Mouse (Mus musculus) liver, embryonic 15.5 days (tissue): ENCODE measurements around the gene Eftud2. TPM values are rescaled to one million over a fixed set of nuclear protein-coding genes. Genes with fewer than 3 reads are reported as not detected.

Source experiments
- ATAC-seq: fragments of 200-750 bp; cut with Nextera tagmentation; 2 replicates; pipeline ENCODE4 v1.8.0; 2017; ENCODE audit warnings: moderate number of reproducible peaks, mild to moderate bottlenecking, moderate library complexity; ENCODE audit not compliant: insufficient read depth
- H3K27ac ChIP-seq: fragments of 300-500 bp; sonication (generic); replicated peaks from 2 replicates; pipeline ENCODE4 v1.5.1; 2015; ENCODE audit warnings: mild to moderate bottlenecking, inconsistent platforms
- H3K27me3 ChIP-seq: fragments of 300-500 bp; sonication (generic); 2 replicates; pipeline ENCODE4 v1.6.1; 2015; ENCODE audit warnings: mild to moderate bottlenecking, inconsistent platforms
- H3K36me3 ChIP-seq: fragments of 300-500 bp; sonication (generic); replicated peaks from 2 replicates; pipeline ENCODE4 v1.6.1; 2015; ENCODE audit warnings: moderate library complexity, mild to moderate bottlenecking, inconsistent platforms
- H3K4me1 ChIP-seq: fragments of 300-500 bp; sonication (generic); replicated peaks from 2 replicates; pipeline ENCODE4 v1.6.1; 2015; ENCODE audit warnings: inconsistent platforms
- H3K4me2 ChIP-seq: fragments of 300-500 bp; sonication (generic); 2 replicates; pipeline ENCODE4 v1.6.1; 2015; ENCODE audit warnings: moderate library complexity, mild to moderate bottlenecking, inconsistent platforms
- H3K4me3 ChIP-seq: fragments of 300-500 bp; sonication (generic); replicated peaks from 2 replicates; pipeline ENCODE4 v1.5.1; 2015; ENCODE audit warnings: mild to moderate bottlenecking, inconsistent platforms
- H3K9ac ChIP-seq: fragments of 300-500 bp; sonication (generic); 2 replicates; pipeline ENCODE4 v1.6.1; 2015; ENCODE audit warnings: moderate library complexity, mild to moderate bottlenecking, inconsistent platforms
- H3K9me3 ChIP-seq: fragments of 300-500 bp; sonication (generic); replicated peaks from 2 replicates; pipeline ENCODE4 v1.6.1; 2016; ENCODE audit warnings: inconsistent platforms
- WGBS: fragments of 180-500 bp; shearing (Covaris S2); methylation state at CpG from one replicate; pipeline ENCODE4 v1.1.7; 2015; ENCODE audit warnings: mixed read lengths; ENCODE audit not compliant: insufficient replicate concordance; 5-methylcytosine and 5-hydroxymethylcytosine counted together
- polyA plus RNA-seq: library from polyadenylated mRNA; unstranded; fragments of >200 nt; fragmentation: Nextera tagmentation; extraction: Ambion mirVana; gene quantifications from 2 replicates; pipeline ENCODE4 v1.2.1, GENCODE M21; 2015

The Eftud2 gene
- polyA plus RNA-seq, 1 experiment from 2014 or later: 106 TPM

GRCm38 (mm10) chr11:102818121-102819020 is 62.4 kb downstream of the Eftud2 start:
- H3K9ac ChIP-seq: no peak overlapping the region
- no peaks in the 10 kb centered on the region for H3K9me3 ChIP-seq
- H3K4me1 ChIP-seq: peaks cover 11% of the 10 kb centered on the region
- peak overlapping the region; percentile 51 for H3K4me3 ChIP-seq
- H3K27me3 ChIP-seq: peaks cover 87% of the 10 kb centered on the region
- no peak for ATAC-seq
- no peak overlapping the region for H3K27ac ChIP-seq
- no peaks in the 10 kb centered on the region for H3K36me3 ChIP-seq
- 1% methylated on average over 74 of the region's 92 CpGs for WGBS
- H3K4me2 ChIP-seq: peak overlapping the region; percentile 69

- Histone ChIP-seq H3K4me1 (peaks cover 11% of the 10 kb centered on the region), H3K4me3 (no peak overlapping the region), H3K36me3 (no peaks in the 10 kb centered on the region), H3K9me3 (no peaks in the 10 kb centered on the region), H3K27ac (no peak overlapping the region), H3K4me2 (no peak overlapping the region), H3K9ac (no peak overlapping the region), H3K27me3 (peaks cover 60% of the 10 kb centered on the region)
- ATAC-seq: no peak
These were observed 65.9 kb downstream of the Eftud2 start for GRCm38 (mm10) chr11:102814881-102815280.

GRCm38 (mm10) chr11:102810721-102811485 is 69.9 kb downstream of the Eftud2 start:
- no peaks in the 10 kb centered on the region for H3K9me3 ChIP-seq
- H3K9ac ChIP-seq: no peak overlapping the region
- H3K4me1 ChIP-seq: no peaks in the 10 kb centered on the region
- H3K27ac ChIP-seq: no peak overlapping the region
- no peak overlapping the region for H3K4me2 ChIP-seq
- H3K36me3 ChIP-seq: no peaks in the 10 kb centered on the region
- no peak overlapping the region for H3K4me3 ChIP-seq
- ATAC-seq: no peak
- peaks cover 20% of the 10 kb centered on the region for H3K27me3 ChIP-seq
- WGBS: 52% methylated on average over 4 of the region's 4 CpGs

- 15% methylated on average over 5 of the region's 5 CpGs for whole genome bisulfite sequencing
- Histone ChIP-seq H3K27me3 (no peaks in the 10 kb centered on the region; the same call in 1 of the 2 replicates), H3K27ac (no peak overlapping the region), H3K4me1 (no peaks in the 10 kb centered on the region), H3K36me3 (no peaks in the 10 kb centered on the region), H3K9ac (no peak overlapping the region), H3K9me3 (no peaks in the 10 kb centered on the region), H3K4me2 (no peak overlapping the region), H3K4me3 (no peak overlapping the region)
- no peak for ATAC-seq
These were observed 72.5 kb downstream of the Eftud2 start for GRCm38 (mm10) chr11:102808246-102808645.

DNA sequence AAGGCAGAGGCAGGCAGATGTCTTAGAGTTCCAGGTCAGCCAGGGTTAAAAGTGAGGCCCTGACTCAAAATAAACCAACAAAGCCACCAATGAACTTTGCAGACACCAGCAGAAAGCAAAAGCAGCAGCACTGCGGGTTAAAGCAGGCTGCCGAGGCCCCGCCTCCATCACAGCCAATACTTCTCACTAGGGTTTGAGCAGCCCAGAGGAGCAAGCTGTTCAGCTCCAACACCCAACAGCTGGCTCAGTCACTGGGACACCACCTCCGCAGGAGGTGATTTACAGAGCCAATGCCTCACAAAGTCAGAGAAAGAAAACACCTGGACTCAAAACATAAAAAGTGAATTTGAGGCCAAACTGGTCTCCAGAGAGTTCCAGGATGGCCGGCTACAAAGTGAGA is 77.3 kb downstream of the Eftud2 start:
- Histone ChIP-seq H3K9ac (no peak overlapping the region), H3K36me3 (no peaks in the 10 kb centered on the region), H3K4me2 (no peak overlapping the region), H3K4me1 (no peaks in the 10 kb centered on the region), H3K4me3 (no peak overlapping the region), H3K27me3 (no peaks in the 10 kb centered on the region), H3K9me3 (no peaks in the 10 kb centered on the region), H3K27ac (no peak overlapping the region)
- ATAC-seq: no peak
- 60% methylated on average over 5 of the region's 5 CpGs for WGBS

DNA sequence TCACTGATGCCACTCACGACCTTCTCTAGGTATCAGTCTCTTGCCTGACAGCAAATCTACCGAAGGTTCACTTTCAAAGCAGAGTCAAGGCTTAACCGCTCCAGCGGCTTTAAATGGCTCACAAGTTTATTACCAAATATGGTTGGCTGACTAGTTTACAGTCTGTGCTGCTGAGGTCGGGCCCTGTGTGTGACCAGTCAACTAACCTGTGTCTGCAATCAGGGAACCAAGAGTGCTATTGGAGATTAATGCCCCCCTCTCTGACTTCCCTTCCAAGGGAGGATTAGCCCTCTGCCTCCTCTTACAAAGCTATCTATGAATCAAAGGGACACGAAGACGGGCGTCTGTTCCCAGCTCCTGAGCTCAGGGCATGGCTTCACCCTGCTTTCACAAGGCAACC is 86.6 kb downstream of the Eftud2 start:
- 61% methylated on average over 8 of the region's 8 CpGs for WGBS
- H3K9ac ChIP-seq: no peak overlapping the region
- H3K4me1 ChIP-seq: no peaks in the 10 kb centered on the region
- H3K27ac ChIP-seq: no peak overlapping the region
- H3K4me3 ChIP-seq: no peak overlapping the region
- no peak overlapping the region for H3K4me2 ChIP-seq
- no peak for ATAC-seq
- H3K9me3 ChIP-seq: no peaks in the 10 kb centered on the region
- no peaks in the 10 kb centered on the region for H3K36me3 ChIP-seq
- H3K27me3 ChIP-seq: no peaks in the 10 kb centered on the region

GRCm38 (mm10) chr11:102791682-102792445 is 88.9 kb downstream of the Eftud2 start:
- WGBS: 46% methylated on average over 14 of the region's 14 CpGs
- Histone ChIP-seq H3K9ac (no peak overlapping the region), H3K4me2 (no peak overlapping the region), H3K27ac (no peak overlapping the region), H3K27me3 (no peaks in the 10 kb centered on the region), H3K36me3 (no peaks in the 10 kb centered on the region), H3K4me1 (no peaks in the 10 kb centered on the region), H3K9me3 (no peaks in the 10 kb centered on the region), H3K4me3 (no peak overlapping the region)
- no peak for ATAC-seq

Other genes with a start within 250 kb of the Eftud2 start
- gene Meioc, start 217.3 kb downstream of the Eftud2 start, polyA plus RNA-seq: 0.09 TPM in 1 of 2 replicates, not detected in the other
- 13.4 and 13.6 TPM in 2 replicates for gene Ccdc43, start 183.2 kb downstream of the Eftud2 start, polyA plus RNA-seq
- 0.08 and 0.26 TPM in 2 replicates for gene Adam11, start 119.5 kb downstream of the Eftud2 start, polyA plus RNA-seq
- gene Gjc1, start 61.3 kb downstream of the Eftud2 start, polyA plus RNA-seq: 1.4 and 1.6 TPM in 2 replicates
- not detected in 2 replicates for gene Higd1b, start 45.1 kb downstream of the Eftud2 start, polyA plus RNA-seq
- gene Ccdc103, start 219 bp upstream of the Eftud2 start, polyA plus RNA-seq: 1.0 and 1.1 TPM in 2 replicates
- 0.07 TPM in 1 of 2 replicates, not detected in the other for gene Fam187a, start 4.2 kb upstream of the Eftud2 start, polyA plus RNA-seq
- 8.5 and 9.4 TPM in 2 replicates for gene Gfap, start 19.9 kb upstream of the Eftud2 start, polyA plus RNA-seq
- 10.3 and 11.6 TPM in 2 replicates for gene Kif18b, start 44.1 kb upstream of the Eftud2 start, polyA plus RNA-seq
- gene C1ql1, start 65.7 kb upstream of the Eftud2 start, polyA plus RNA-seq: 0.08 TPM in 2 replicates
- gene Nmt1, start 147.2 kb upstream of the Eftud2 start, polyA plus RNA-seq: 32.4 and 36.7 TPM in 2 replicates
- gene Dcakd, start 147.3 kb upstream of the Eftud2 start, polyA plus RNA-seq: 28.7 and 30.0 TPM in 2 replicates
- gene Plcd3, start 220.7 kb upstream of the Eftud2 start, polyA plus RNA-seq: 0.31 and 0.45 TPM in 2 replicates
- 60.6 and 60.9 TPM in 2 replicates for gene Acbd4, start 220.7 kb upstream of the Eftud2 start, polyA plus RNA-seq
- 1.8 and 1.9 TPM in 2 replicates for gene Hexim1, start 235.2 kb upstream of the Eftud2 start, polyA plus RNA-seq